30 mouse cellular contexts compared by ENCODE assay signal in genomic region chr5:53926301-53926855, GRCm38 (mm10).
A peak's percentile ranks its signal among the peaks of the same experiment; 100 is the strongest.
DNase-seq lines count a peak whose midpoint lies in the region; ATAC-seq lines count a peak whose summit lies in the region.
"Had no signal": no experiment of that assay in that cellular context is flagged by ENCODE, and none has a peak within 500 bp of the region (broad histone marks: within the 10 kb centered on the region; RNA-seq: fewer than 3 reads in every experiment).

No protein-coding gene starts in this region.

- H3K4me2 ChIP-seq in embryonic facial prominence, embryonic 14.5 days (ENCODE audit: low read depth, low read length) = no peak overlapping the region
- peak overlapping the region; percentile 37 for H3K4me2 ChIP-seq in heart, embryonic 14.5 days (ENCODE audit: low read length)
- H3K4me2 ChIP-seq: embryonic facial prominence, embryonic 15.5 days; forebrain, embryonic 12.5 days; hindbrain, embryonic 14.5 days; limb, embryonic 12.5 days; liver, embryonic 15.5 days; lung, embryonic 15.5 days; neural tube, embryonic 12.5 days had no signal

- intact Hi-C loops in heart, postnatal 36 days (cut with DNase I) = no loop called here

- H3K9ac ChIP-seq in embryonic facial prominence, embryonic 14.5 days (ENCODE audit: low read depth, low read length) = no peak overlapping the region
- no peak overlapping the region for H3K9ac ChIP-seq in heart, embryonic 14.5 days (ENCODE audit: low read length)
- H3K9ac ChIP-seq: embryonic facial prominence, embryonic 15.5 days; forebrain, embryonic 12.5 days; forebrain, postnatal 0 days; hindbrain, embryonic 14.5 days; limb, embryonic 12.5 days; liver, embryonic 15.5 days; lung, embryonic 15.5 days; neural tube, embryonic 12.5 days had no signal

- no peak overlapping the region for H3K4me3 ChIP-seq in embryonic facial prominence, embryonic 14.5 days (ENCODE audit: low read depth, low read length)
- H3K4me3 ChIP-seq in embryonic facial prominence, embryonic 10.5 days = no peak overlapping the region
- no peak overlapping the region for H3K4me3 ChIP-seq in heart, embryonic 14.5 days (ENCODE audit: control insufficient read depth in 1 of 2, insufficient read depth in 1 of 2, low read depth in 1 of 2, low read length in 2 of 2)
- H3K4me3 ChIP-seq: embryonic facial prominence, embryonic 15.5 days; forebrain, embryonic 12.5 days; left cerebral cortex, adult 2 months; limb, embryonic 12.5 days; liver, embryonic 15.5 days; lung, embryonic 15.5 days; midbrain, embryonic 10.5 days; neural tube, embryonic 12.5 days had no signal

- DNase-seq in embryonic facial prominence, embryonic 14.5 days (ENCODE audit: low spot score) = peak; percentile 51
- no peak for DNase-seq in embryonic facial prominence, embryonic 10.5 days (ENCODE audit: low spot score)
- no peak for DNase-seq in heart, postnatal 36 days
- peak; percentile 38 for DNase-seq in kidney, postnatal 10 days
- DNase-seq in kidney, postnatal 14 days = no peak
- peak; percentile 22 for DNase-seq in retina, postnatal 1 day
- DNase-seq in retina, embryonic 14.5 days (ENCODE audit: low spot score) = no peak
- DNase-seq: adrenal gland, adult 2 months; adrenal gland, postnatal 36 days; cerebellum, adult 18-20 months; cerebellum, postnatal 10 days; forebrain, postnatal 0 days; gastrocnemius, postnatal 10 days; kidney, adult 2 months; thymus, adult 2 months; thymus, postnatal 36 days had no signal

- H3K27me3 ChIP-seq in embryonic facial prominence, embryonic 14.5 days (replicated peaks; ENCODE audit: control insufficient read depth, insufficient read depth, low read length) = no peaks in the 10 kb centered on the region
- H3K27me3 ChIP-seq in embryonic facial prominence, embryonic 10.5 days (replicated peaks; ENCODE audit: low read depth, poor library complexity, severe bottlenecking) = no peaks in the 10 kb centered on the region
- H3K27me3 ChIP-seq in heart, embryonic 14.5 days (ENCODE audit: control insufficient read depth, insufficient read depth, low read length) = no peaks in the 10 kb centered on the region
- H3K27me3 ChIP-seq: CH12.LX; embryonic facial prominence, embryonic 15.5 days; forebrain, embryonic 12.5 days; limb, embryonic 12.5 days; liver, embryonic 15.5 days; lung, embryonic 15.5 days; neural tube, embryonic 12.5 days had no signal

- H3K4me1 ChIP-seq in embryonic facial prominence, embryonic 14.5 days (ENCODE audit: control insufficient read depth, insufficient read depth, low read length) = peaks cover 10% of the 10 kb centered on the region; the same call in 1 of the 2 replicates
- H3K4me1 ChIP-seq in embryonic facial prominence, embryonic 10.5 days = peaks cover 13% of the 10 kb centered on the region
- peaks cover 18 to 19% of the 10 kb centered on the region in 2 experiments for H3K4me1 ChIP-seq in heart, embryonic 14.5 days (ENCODE audit: control insufficient read depth in 2 of 2, insufficient read depth in 2 of 2, low read length in 2 of 2)
- H3K4me1 ChIP-seq: midbrain, embryonic 10.5 days; neural tube, embryonic 12.5 days had no signal

- WGBS in embryonic facial prominence, embryonic 14.5 days = 59% methylated on average over 11 of the region's 11 CpGs
- 89% methylated on average over 11 of the region's 11 CpGs for WGBS in embryonic facial prominence, embryonic 10.5 days
- 13% methylated on average over 11 of the region's 11 CpGs for WGBS in heart, embryonic 14.5 days

- no peak for ATAC-seq in embryonic facial prominence, embryonic 14.5 days (ENCODE audit: low read depth)
- no peak for ATAC-seq in heart, embryonic 14.5 days (ENCODE audit: insufficient number of reproducible peaks, insufficient read depth, low FRiP score, low read depth)
- ATAC-seq: activated CD4-positive, CD25-positive, alpha-beta regulatory T cell, adult 4 months; forebrain, postnatal 0 days; midbrain, embryonic 16.5 days had no signal

- no peaks in the 10 kb centered on the region for H3K9me3 ChIP-seq in embryonic facial prominence, embryonic 14.5 days (ENCODE audit: control insufficient read depth, low read length)
- no peaks in the 10 kb centered on the region for H3K9me3 ChIP-seq in embryonic facial prominence, embryonic 10.5 days
- no peaks in the 10 kb centered on the region for H3K9me3 ChIP-seq in heart, embryonic 14.5 days (ENCODE audit: control insufficient read depth, low read length)
- H3K9me3 ChIP-seq: embryonic facial prominence, embryonic 15.5 days; forebrain, embryonic 12.5 days; limb, embryonic 12.5 days; liver, embryonic 15.5 days; lung, embryonic 15.5 days; midbrain, embryonic 10.5 days; neural tube, embryonic 12.5 days had no signal

- no peak overlapping the region for H3K27ac ChIP-seq in embryonic facial prominence, embryonic 14.5 days (replicated peaks; ENCODE audit: low read depth, low read length)
- no peak overlapping the region for H3K27ac ChIP-seq in embryonic facial prominence, embryonic 10.5 days (replicated peaks)
- H3K27ac ChIP-seq in heart, embryonic 14.5 days (replicated peaks in 1 of 2; ENCODE audit: control insufficient read depth in 1 of 2, insufficient read depth in 1 of 2, low read depth in 2 of 2, low read length in 2 of 2) = peak overlapping the region in 1 of 2 experiments; percentile 37; a peak in 1 of 4 replicates
- H3K27ac ChIP-seq: embryonic facial prominence, embryonic 15.5 days; forebrain, embryonic 12.5 days; hindbrain, embryonic 14.5 days; kidney, postnatal 0 days; left cerebral cortex, adult 2 months; limb, embryonic 12.5 days; liver, embryonic 15.5 days; midbrain, embryonic 10.5 days; neural tube, embryonic 12.5 days had no signal

- H3K36me3 ChIP-seq in embryonic facial prominence, embryonic 14.5 days (ENCODE audit: control insufficient read depth, insufficient read depth, low read length) = no peaks in the 10 kb centered on the region
- no peaks in the 10 kb centered on the region for H3K36me3 ChIP-seq in embryonic facial prominence, embryonic 10.5 days (replicated peaks)
- no peaks in the 10 kb centered on the region for H3K36me3 ChIP-seq in heart, embryonic 14.5 days (ENCODE audit: control insufficient read depth, insufficient read depth, low read length)
- H3K36me3 ChIP-seq: embryonic facial prominence, embryonic 15.5 days; forebrain, embryonic 12.5 days; limb, embryonic 12.5 days; liver, embryonic 15.5 days; lung, embryonic 15.5 days; midbrain, embryonic 10.5 days; neural tube, embryonic 12.5 days had no signal

Comparison
In these comparisons a context has a peak if more than half of its experiments do, and no peak if none do; other contexts are left out.
1. DNase-seq: peak in embryonic facial prominence, embryonic 14.5 days (single experiment), kidney, postnatal 10 days (single experiment) and retina, postnatal 1 day (single experiment); none in embryonic facial prominence, embryonic 10.5 days (single experiment), heart, postnatal 36 days (0 of 2), kidney, postnatal 14 days (single experiment) and retina, embryonic 14.5 days (single experiment).